Mouse (Mus musculus): ENCODE measurements around the gene Ccdc124. TPM values are rescaled to one million over a fixed set of nuclear protein-coding genes. Genes with fewer than 3 reads are reported as not detected.

Gene Ccdc124
- total RNA-seq, 1 experiment from 2014 or later = 20.0 TPM

GRCm38 (mm10) chr8:70851837-70852236, 21.9 kb downstream of the Ccdc124 start:
- ATAC-seq (ENCODE audit: extremely low read depth, insufficient number of reproducible peaks, low FRiP score, poor library complexity, severe bottlenecking) = no peak

GRCm38 (mm10) chr8:70850947-70851346, 22.8 kb downstream of the Ccdc124 start:
- ATAC-seq (ENCODE audit: extremely low read depth, insufficient number of reproducible peaks, low FRiP score, poor library complexity, severe bottlenecking) = no peak

GRCm38 (mm10) chr8:70850132-70850845, 23.4 kb downstream of the Ccdc124 start:
- ATAC-seq (ENCODE audit: extremely low read depth, insufficient number of reproducible peaks, low FRiP score, poor library complexity, severe bottlenecking) = no peak

GRCm38 (mm10) chr8:70849333-70849990, 24.3 kb downstream of the Ccdc124 start:
- ATAC-seq (ENCODE audit: extremely low read depth, insufficient number of reproducible peaks, low FRiP score, poor library complexity, severe bottlenecking) = no peak

- ATAC-seq (ENCODE audit: extremely low read depth, insufficient number of reproducible peaks, low FRiP score, poor library complexity, severe bottlenecking) = no peak
Measured at GRCm38 (mm10) chr8:70846371-70847154, 27.2 kb downstream of the Ccdc124 start.

- ATAC-seq (ENCODE audit: extremely low read depth, insufficient number of reproducible peaks, low FRiP score, poor library complexity, severe bottlenecking) = no peak
Measured at GRCm38 (mm10) chr8:70845108-70845507, 28.6 kb downstream of the Ccdc124 start.

- ATAC-seq (ENCODE audit: extremely low read depth, insufficient number of reproducible peaks, low FRiP score, poor library complexity, severe bottlenecking) = peak; percentile 39; the same call in 1 of the 2 replicates
Measured at GRCm38 (mm10) chr8:70844523-70844922, 29.2 kb downstream of the Ccdc124 start.

- no peak for ATAC-seq (ENCODE audit: extremely low read depth, insufficient number of reproducible peaks, low FRiP score, poor library complexity, severe bottlenecking)
Measured at GRCm38 (mm10) chr8:70843941-70844340, 29.8 kb downstream of the Ccdc124 start.

- ATAC-seq (ENCODE audit: extremely low read depth, insufficient number of reproducible peaks, low FRiP score, poor library complexity, severe bottlenecking) = no peak
Measured at GRCm38 (mm10) chr8:70843214-70843773, 30.4 kb downstream of the Ccdc124 start.

- ATAC-seq (ENCODE audit: extremely low read depth, insufficient number of reproducible peaks, low FRiP score, poor library complexity, severe bottlenecking) = no peak
Measured at GRCm38 (mm10) chr8:70842484-70842883, 31.3 kb downstream of the Ccdc124 start.

- ATAC-seq (ENCODE audit: extremely low read depth, insufficient number of reproducible peaks, low FRiP score, poor library complexity, severe bottlenecking) = peak; percentile 27; the same call in 1 of the 2 replicates
Measured at GRCm38 (mm10) chr8:70841147-70842072, 32.3 kb downstream of the Ccdc124 start.

- no peak for ATAC-seq (ENCODE audit: extremely low read depth, insufficient number of reproducible peaks, low FRiP score, poor library complexity, severe bottlenecking)
Measured at GRCm38 (mm10) chr8:70840590-70840989, 33.1 kb downstream of the Ccdc124 start.

- ATAC-seq (ENCODE audit: extremely low read depth, insufficient number of reproducible peaks, low FRiP score, poor library complexity, severe bottlenecking) = peak; percentile 77
Measured at GRCm38 (mm10) chr8:70839408-70840351, 34.1 kb downstream of the Ccdc124 start, which contains the start of gene Arrdc2. Gene Arrdc2 (minus strand): TSS chr8:70839720.

- no peak for ATAC-seq (ENCODE audit: extremely low read depth, insufficient number of reproducible peaks, low FRiP score, poor library complexity, severe bottlenecking)
Measured at GRCm38 (mm10) chr8:70838654-70839407, 34.9 kb downstream of the Ccdc124 start.

GRCm38 (mm10) chr8:70836666-70837065, 37.1 kb downstream of the Ccdc124 start:
- no peak for ATAC-seq (ENCODE audit: extremely low read depth, insufficient number of reproducible peaks, low FRiP score, poor library complexity, severe bottlenecking)

- no peak for ATAC-seq (ENCODE audit: extremely low read depth, insufficient number of reproducible peaks, low FRiP score, poor library complexity, severe bottlenecking)
Measured at GRCm38 (mm10) chr8:70834071-70834470, 39.7 kb downstream of the Ccdc124 start.

GRCm38 (mm10) chr8:70833520-70833919, 40.2 kb downstream of the Ccdc124 start:
- no peak for ATAC-seq (ENCODE audit: extremely low read depth, insufficient number of reproducible peaks, low FRiP score, poor library complexity, severe bottlenecking)

Data from neutrophil, adult 5-6 weeks (primary cell).